Mouse (Mus musculus) heart, postnatal 0 days (tissue): ENCODE measurements around the gene Ccnq. TPM values are rescaled to one million over a fixed set of nuclear protein-coding genes. Genes with fewer than 3 reads are reported as not detected.

Experiments used
- ATAC-seq: fragments of 200-750 bp; cut with Nextera tagmentation; 2 replicates; pipeline ENCODE4 v1.8.0; 2017; ENCODE audit warnings: low read depth, moderate number of reproducible peaks, moderate library complexity; ENCODE audit not compliant: insufficient read depth
- DNase-seq: peaks from one replicate; pipeline ENCODE4 v3.0.0-alpha.2; 2016; ENCODE audit warnings: low spot score
- H3K27ac ChIP-seq: fragments of 300-500 bp; sonication (generic); 2 replicates; pipeline ENCODE4 v1.5.1; 2014; ENCODE audit warnings: low read depth, mild to moderate bottlenecking
- H3K27me3 ChIP-seq: fragments of 300-500 bp; sonication (generic); 2 replicates; pipeline ENCODE4 v1.6.1; 2014; ENCODE audit warnings: low read length, mixed read lengths; ENCODE audit not compliant: control insufficient read depth, insufficient read depth
- H3K36me3 ChIP-seq: fragments of 300-500 bp; sonication (generic); replicated peaks from 2 replicates; pipeline ENCODE4 v1.6.1; 2014; ENCODE audit warnings: low read length, mixed read lengths; ENCODE audit not compliant: control insufficient read depth, insufficient read depth
- H3K4me1 ChIP-seq: fragments of 300-500 bp; sonication (generic); 2 replicates; pipeline ENCODE4 v1.6.1; 2014; ENCODE audit warnings: antibody characterized with exemption; ENCODE audit not compliant: control insufficient read depth, insufficient read depth
- H3K4me2 ChIP-seq: fragments of 300-500 bp; sonication (generic); 2 replicates; pipeline ENCODE4 v1.6.1; 2014; ENCODE audit warnings: low read depth, mild to moderate bottlenecking, low read length, moderate library complexity
- H3K4me3 ChIP-seq: fragments of 300-500 bp; sonication (generic); 2 replicates; pipeline ENCODE4 v1.5.1; 2014; ENCODE audit warnings: low read depth, low read length
- H3K9ac ChIP-seq: fragments of 300-500 bp; sonication (generic); replicated peaks from 2 replicates; pipeline ENCODE4 v1.6.1; 2014; ENCODE audit warnings: low read depth, low read length, mixed read lengths
- H3K9me3 ChIP-seq: fragments of 300-500 bp; sonication (generic); replicated peaks from 2 replicates; pipeline ENCODE4 v1.6.1; 2016; ENCODE audit warnings: low read length; ENCODE audit not compliant: control insufficient read depth
- CTCF ChIP-seq: IDR thresholded peaks from 2 replicates; pipeline ENCODE4 v1.5.1; 2016; ENCODE audit warnings: antibody characterized with exemption, control low read depth, low read depth
- EP300 ChIP-seq: IDR thresholded peaks from 2 replicates; pipeline ENCODE4 v1.6.1; 2016; ENCODE audit warnings: antibody characterized with exemption, low read depth
- WGBS: fragments of 180-500 bp; shearing (Covaris S2); extraction: QIAGEN DNeasy Blood & Tissue Kit; methylation state at CpG from one replicate; pipeline ENCODE4 v1.1.7; 2014; 5-methylcytosine and 5-hydroxymethylcytosine counted together
- polyA plus RNA-seq: library from polyadenylated mRNA; unstranded; fragments of >200 nt; fragmentation: Nextera tagmentation; extraction: Ambion mirVana; gene quantifications from 2 replicates; pipeline ENCODE4 v1.2.1, GENCODE M21; 2015
- total RNA-seq: library from RNA; depleted of rRNA; stranded (reverse); fragments of >200 nt; gene quantifications from 2 replicates; pipeline ENCODE4 v1.2.3, GENCODE M21; 2014; ENCODE audit warnings: low replicate concordance

Gene Ccnq
- total and polyA plus RNA-seq, 2 experiments from 2014 or later: 32.3 to 43.9 TPM

- Histone ChIP-seq H3K27me3 (no peaks in the 10 kb centered on the region), H3K4me1 (0 out of 2 replicates have a peak, but pooled peaks cover 6% of the 10 kb centered on the region), H3K36me3 (no peaks in the 10 kb centered on the region), H3K9ac (no peak overlapping the region), H3K9me3 (no peaks in the 10 kb centered on the region), H3K4me3 (no peak overlapping the region), H3K27ac (no peak overlapping the region), H3K4me2 (no peak overlapping the region)
- WGBS: 59% methylated on average over 5 of the region's 5 CpGs
- DNase-seq (no peak), ATAC-seq (no peak)
- no peak for TF ChIP-seq CTCF
- TF ChIP-seq EP300: no peak
Observed at GRCm38 (mm10) chr11:78782326-78782725, 30.8 kb upstream of the Ccnq start.

- Histone ChIP-seq H3K27ac (no peak overlapping the region), H3K36me3 (no peaks in the 10 kb centered on the region), H3K4me2 (no peak overlapping the region), H3K27me3 (no peaks in the 10 kb centered on the region), H3K9me3 (no peaks in the 10 kb centered on the region), H3K4me1 (0 out of 2 replicates have a peak, but pooled peaks cover 6% of the 10 kb centered on the region), H3K9ac (no peak overlapping the region), H3K4me3 (no peak overlapping the region)
- WGBS: 80% methylated on average over 3 of the region's 3 CpGs
- DNase-seq (no peak), ATAC-seq (no peak)
- no peak for TF ChIP-seq EP300
- no peak for TF ChIP-seq CTCF
Observed at GRCm38 (mm10) chr11:78780571-78780970, 29.0 kb upstream of the Ccnq start.

- no peak overlapping the region for H3K9ac ChIP-seq
- no peak overlapping the region for H3K4me3 ChIP-seq
- H3K36me3 ChIP-seq: no peaks in the 10 kb centered on the region
- no peak for DNase-seq
- no peaks in the 10 kb centered on the region for H3K9me3 ChIP-seq
- no peaks in the 10 kb centered on the region for H3K27me3 ChIP-seq
- 94% methylated on average over 3 of the region's 3 CpGs for WGBS
- no peak overlapping the region for H3K27ac ChIP-seq
- H3K4me2 ChIP-seq: no peak overlapping the region
- ATAC-seq: no peak
- TF ChIP-seq CTCF (no peak), EP300 (no peak)
- H3K4me1 ChIP-seq: 0 out of 2 replicates have a peak, but pooled peaks cover 6% of the 10 kb centered on the region
Observed at GRCm38 (mm10) chr11:78780002-78780401, 28.5 kb upstream of the Ccnq start.

DNA sequence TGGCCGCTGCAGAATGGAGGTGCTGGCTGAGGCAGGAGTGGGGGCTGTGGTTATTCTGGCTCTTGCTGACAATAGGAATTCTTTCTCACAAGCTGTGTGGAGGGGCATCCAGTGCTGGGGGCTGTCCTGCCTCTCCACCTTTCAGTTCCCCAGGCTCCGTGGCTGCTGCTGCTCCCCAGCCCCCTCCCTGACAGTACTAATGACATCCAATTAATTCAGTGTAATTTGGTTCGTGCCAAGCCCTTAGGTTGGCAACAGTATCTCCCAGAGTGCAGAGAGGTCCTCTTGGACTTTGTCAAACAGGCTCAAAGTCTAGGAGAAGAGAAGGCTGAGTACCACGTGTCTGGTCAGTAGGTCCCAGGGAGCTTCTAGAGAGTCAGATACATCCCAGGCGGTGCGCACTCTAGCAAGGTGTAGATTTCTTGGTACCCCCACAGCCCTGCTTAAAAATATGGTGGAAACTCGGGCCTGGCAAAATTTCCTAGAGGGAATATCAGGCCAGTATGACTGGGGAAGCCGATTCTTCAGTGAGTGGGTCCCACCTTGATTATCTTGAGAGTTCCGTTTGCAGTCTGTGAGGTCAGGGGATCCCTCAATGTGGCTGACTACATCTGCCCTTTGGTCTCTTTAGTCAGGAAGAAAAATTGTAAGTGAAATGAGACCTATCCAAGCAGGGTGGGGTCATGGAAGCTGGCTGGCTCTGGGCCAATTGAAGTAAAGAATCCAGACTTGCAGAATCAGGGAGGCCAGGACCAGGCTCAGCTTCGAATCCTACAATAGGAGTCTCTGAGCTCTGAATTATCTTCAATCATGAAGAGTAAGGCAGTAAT is 26.5 kb upstream of the Ccnq start:
- H3K36me3 ChIP-seq: no peaks in the 10 kb centered on the region
- H3K9me3 ChIP-seq: no peaks in the 10 kb centered on the region
- no peak overlapping the region for H3K4me2 ChIP-seq
- DNase-seq (no peak), ATAC-seq (no peak)
- H3K4me3 ChIP-seq: no peak overlapping the region
- 55% methylated on average over 10 of the region's 10 CpGs for WGBS
- TF ChIP-seq CTCF (no peak), EP300 (no peak)
- H3K4me1 ChIP-seq: 0 out of 2 replicates have a peak, but pooled peaks cover 6% of the 10 kb centered on the region
- H3K9ac ChIP-seq: no peak overlapping the region
- no peak overlapping the region for H3K27ac ChIP-seq
- no peaks in the 10 kb centered on the region for H3K27me3 ChIP-seq

DNA sequence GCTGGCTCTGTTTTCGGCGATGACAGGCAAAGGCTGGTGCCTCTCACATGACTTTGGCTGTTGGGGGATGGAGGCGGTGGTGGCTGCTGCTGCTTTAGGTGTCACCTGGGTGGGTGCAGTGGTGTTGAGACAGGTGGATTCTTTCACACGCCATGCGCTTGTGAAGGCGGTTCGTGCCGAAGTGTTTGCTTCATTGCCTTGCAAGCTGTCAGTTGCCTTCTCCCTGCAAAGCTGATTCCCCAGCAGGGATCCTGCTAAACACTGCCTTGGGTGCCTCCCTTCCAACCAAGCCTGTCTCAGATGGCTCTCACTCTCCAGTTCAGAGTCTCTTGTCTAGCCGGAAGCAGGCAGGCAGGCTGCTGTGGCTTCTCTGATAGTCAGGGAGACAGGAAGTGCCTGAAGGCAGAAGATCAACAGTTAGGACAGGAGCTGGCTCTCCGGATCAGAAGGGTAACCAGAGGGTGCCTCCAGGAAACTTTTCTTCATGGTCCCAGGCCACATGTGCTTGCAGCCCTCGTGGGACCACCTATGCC is 20.3 kb upstream of the Ccnq start:
- ATAC-seq (0 out of 2 replicates have a peak, but pooled peaks have one; percentile 27), DNase-seq (peak; percentile 11)
- no peak overlapping the region; the same call in 1 of the 2 replicates for H3K27ac ChIP-seq
- H3K9me3 ChIP-seq: no peaks in the 10 kb centered on the region
- 44% methylated on average over 11 of the region's 11 CpGs for WGBS
- H3K4me3 ChIP-seq: no peak overlapping the region
- TF ChIP-seq CTCF: no peak
- no peaks in the 10 kb centered on the region for H3K36me3 ChIP-seq
- H3K4me2 ChIP-seq: no peak overlapping the region
- no peak overlapping the region for H3K9ac ChIP-seq
- no peaks in the 10 kb centered on the region for H3K27me3 ChIP-seq
- H3K4me1 ChIP-seq: no peaks in the 10 kb centered on the region
